Mouse (Mus musculus): ENCODE data around the gene Myo1e. TPM values are rescaled to one million over a fixed set of nuclear protein-coding genes. Genes with fewer than 3 reads are reported as not detected.

Myo1e gene
- polyA plus RNA-seq, 1 experiment from 2014 or later, result 2.2 TPM

DNA sequence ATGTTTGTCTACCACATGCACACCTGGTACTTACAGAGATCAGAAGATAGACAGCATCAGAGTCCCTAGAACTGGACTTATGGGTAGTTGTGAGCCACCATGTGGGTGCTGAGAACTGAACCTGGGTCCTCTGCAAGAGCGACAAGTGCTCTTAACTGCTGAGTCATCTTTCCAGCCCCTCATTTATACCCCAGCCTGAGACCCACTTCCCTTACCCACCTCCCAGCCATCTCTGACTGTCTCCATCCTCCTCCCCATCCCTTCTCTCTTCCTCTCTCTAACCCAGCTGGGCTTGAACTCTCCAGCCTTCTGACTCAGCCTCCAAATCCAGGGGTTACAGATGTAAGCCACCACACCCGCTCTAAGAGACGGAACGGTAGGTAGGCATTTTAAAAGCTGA lies 63.3 kb downstream of the Myo1e start:
- no peak for ATAC-seq (ENCODE audit: low read depth)
- Histone ChIP-seq H3K9ac (no peak overlapping the region), H3K9me3 (replicated peaks) (no peaks in the 10 kb centered on the region), H3K27me3 (no peaks in the 10 kb centered on the region), H3K4me1 (replicated peaks) (no peaks in the 10 kb centered on the region), H3K36me3 (no peaks in the 10 kb centered on the region), H3K27ac (no peak overlapping the region), H3K4me3 (replicated peaks) (no peak overlapping the region), H3K4me2 (no peak overlapping the region)
- no peak for DNase-seq
- 82% methylated on average over 4 of the region's 4 CpGs for WGBS (ENCODE audit: insufficient replicate concordance)

DNA sequence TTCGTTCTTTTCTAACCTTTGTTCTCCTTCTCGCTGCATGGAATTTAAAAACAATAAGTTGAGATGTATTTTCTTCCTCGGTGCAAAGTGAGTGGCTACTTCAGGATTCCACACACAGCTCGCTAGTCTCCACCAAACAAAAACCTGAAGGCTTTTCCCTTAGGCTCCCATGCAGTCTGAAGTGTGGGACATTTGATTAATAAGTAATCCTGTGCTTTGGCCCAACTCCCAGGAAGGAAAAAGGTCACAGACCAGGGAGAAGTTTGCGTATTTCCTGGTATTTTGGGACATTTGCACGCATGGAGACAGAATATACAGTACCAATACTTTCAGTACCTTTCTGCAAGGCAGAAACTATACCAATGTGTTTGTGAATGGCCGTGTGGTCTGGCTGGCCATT lies 64.0 kb downstream of the Myo1e start:
- WGBS (ENCODE audit: insufficient replicate concordance), result 58% methylated on average over 7 of the region's 7 CpGs
- H3K27ac ChIP-seq, result peak overlapping the region; percentile 53; the same call in 1 of the 2 replicates
- no peak overlapping the region for H3K4me2 ChIP-seq
- H3K9ac ChIP-seq, result no peak overlapping the region
- ATAC-seq (ENCODE audit: low read depth) (no peak), DNase-seq (no peak)
- no peaks in the 10 kb centered on the region for H3K4me1 ChIP-seq (replicated peaks)
- no peaks in the 10 kb centered on the region for H3K9me3 ChIP-seq (replicated peaks)
- H3K4me3 ChIP-seq (replicated peaks), result no peak overlapping the region
- no peaks in the 10 kb centered on the region for H3K36me3 ChIP-seq
- no peaks in the 10 kb centered on the region for H3K27me3 ChIP-seq

- no peak overlapping the region for H3K9ac ChIP-seq
- WGBS (ENCODE audit: insufficient replicate concordance), result 76% methylated on average over 9 of the region's 9 CpGs
- H3K9me3 ChIP-seq (replicated peaks), result no peaks in the 10 kb centered on the region
- H3K36me3 ChIP-seq, result no peaks in the 10 kb centered on the region
- H3K4me2 ChIP-seq, result no peak overlapping the region
- DNase-seq (no peak), ATAC-seq (ENCODE audit: low read depth) (no peak)
- H3K27me3 ChIP-seq, result no peaks in the 10 kb centered on the region
- no peak overlapping the region for H3K4me3 ChIP-seq (replicated peaks)
- peak overlapping the region; percentile 53 for H3K27ac ChIP-seq
- H3K4me1 ChIP-seq (replicated peaks), result no peaks in the 10 kb centered on the region
Observed at GRCm38 (mm10) chr9:70271631-70272030, 64.5 kb downstream of the Myo1e start.

- DNase-seq, result no peak
- H3K27ac ChIP-seq, result no peak overlapping the region
- no peaks in the 10 kb centered on the region for H3K27me3 ChIP-seq
- no peaks in the 10 kb centered on the region for H3K9me3 ChIP-seq (replicated peaks)
- no peak overlapping the region for H3K4me3 ChIP-seq (replicated peaks)
- H3K9ac ChIP-seq, result no peak overlapping the region
- ATAC-seq (ENCODE audit: low read depth), result no peak
- WGBS (ENCODE audit: insufficient replicate concordance), result 65% methylated on average over 6 of the region's 6 CpGs
- no peak overlapping the region for H3K4me2 ChIP-seq
- H3K4me1 ChIP-seq (replicated peaks), result no peaks in the 10 kb centered on the region
- no peaks in the 10 kb centered on the region for H3K36me3 ChIP-seq
Observed at GRCm38 (mm10) chr9:70274071-70274470, 66.9 kb downstream of the Myo1e start.

GRCm38 (mm10) chr9:70274476-70274875 lies 67.3 kb downstream of the Myo1e start:
- Histone ChIP-seq H3K4me3 (replicated peaks) (no peak overlapping the region), H3K9ac (no peak overlapping the region), H3K27ac (no peak overlapping the region), H3K9me3 (replicated peaks) (no peaks in the 10 kb centered on the region), H3K4me1 (replicated peaks) (no peaks in the 10 kb centered on the region), H3K27me3 (no peaks in the 10 kb centered on the region), H3K36me3 (no peaks in the 10 kb centered on the region), H3K4me2 (no peak overlapping the region)
- ATAC-seq (ENCODE audit: low read depth) (no peak), DNase-seq (no peak)
- 69% methylated on average over 6 of the region's 6 CpGs for WGBS (ENCODE audit: insufficient replicate concordance)

- Histone ChIP-seq H3K27me3 (no peaks in the 10 kb centered on the region), H3K9ac (no peak overlapping the region), H3K36me3 (no peaks in the 10 kb centered on the region), H3K27ac (no peak overlapping the region), H3K4me2 (no peak overlapping the region), H3K4me1 (replicated peaks) (no peaks in the 10 kb centered on the region), H3K9me3 (replicated peaks) (no peaks in the 10 kb centered on the region), H3K4me3 (replicated peaks) (no peak overlapping the region)
- DNase-seq, result no peak
- WGBS (ENCODE audit: insufficient replicate concordance), result 79% methylated on average over 12 of the region's 12 CpGs
- no peak for ATAC-seq (ENCODE audit: low read depth)
Observed at GRCm38 (mm10) chr9:70274887-70275555, 67.9 kb downstream of the Myo1e start.

DNA sequence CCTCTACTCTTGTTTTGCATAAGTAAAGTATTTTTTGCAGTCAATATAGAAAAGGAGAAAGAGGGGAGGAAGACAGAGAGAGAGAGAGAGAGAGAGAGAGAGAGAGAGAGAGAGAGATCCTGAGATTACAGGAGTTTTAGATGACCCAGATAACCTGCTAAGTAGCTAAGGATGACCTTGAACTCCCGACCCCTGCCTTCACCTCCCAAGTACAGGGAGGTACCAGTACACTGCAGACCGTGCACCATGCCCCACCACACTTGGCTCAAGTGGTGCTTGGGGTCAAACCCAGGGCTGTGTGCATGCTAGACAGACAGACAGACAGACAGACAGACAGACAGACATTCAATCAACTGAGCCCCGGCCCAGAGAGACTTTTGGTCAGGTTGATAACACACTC lies 69.9 kb downstream of the Myo1e start:
- 39% methylated on average over 3 of the region's 3 CpGs for WGBS (ENCODE audit: insufficient replicate concordance)
- 0 out of 2 replicates have a peak overlapping the region, but pooled peaks have one; percentile 10 for H3K4me2 ChIP-seq
- no peak overlapping the region for H3K9ac ChIP-seq
- H3K27ac ChIP-seq, result peak overlapping the region; percentile 73
- 0 out of 2 replicates have a peak, but pooled peaks have one; percentile 23 for ATAC-seq (ENCODE audit: low read depth)
- H3K4me1 ChIP-seq (replicated peaks), result no peaks in the 10 kb centered on the region
- H3K36me3 ChIP-seq, result no peaks in the 10 kb centered on the region
- no peaks in the 10 kb centered on the region for H3K27me3 ChIP-seq
- no peak overlapping the region for H3K4me3 ChIP-seq (replicated peaks)
- DNase-seq, result no peak
- no peaks in the 10 kb centered on the region for H3K9me3 ChIP-seq (replicated peaks)

DNA sequence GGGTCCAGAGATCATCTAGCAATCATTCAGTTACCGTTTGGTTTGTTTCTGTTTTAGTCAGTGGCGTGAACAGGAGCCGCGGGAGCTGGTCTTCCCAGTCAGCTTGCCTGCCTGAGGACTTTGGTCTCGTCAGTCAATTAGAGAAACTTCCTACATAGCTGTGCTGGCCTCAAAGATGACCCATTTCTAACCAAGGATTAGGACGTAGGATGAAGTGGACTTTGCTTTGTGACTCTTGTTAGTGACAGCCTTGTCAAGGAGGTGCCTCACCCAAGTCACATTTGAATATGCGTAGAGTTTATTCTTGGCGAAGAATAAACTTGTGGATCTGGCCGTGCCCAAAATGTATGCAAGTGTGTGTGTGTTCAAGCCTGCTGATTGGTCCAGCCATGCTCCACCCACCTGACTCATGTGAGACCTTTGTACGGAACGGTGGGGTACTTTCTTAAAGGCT lies 70.4 kb downstream of the Myo1e start:
- Histone ChIP-seq H3K27me3 (no peaks in the 10 kb centered on the region), H3K4me2 (no peak overlapping the region), H3K4me1 (replicated peaks) (no peaks in the 10 kb centered on the region), H3K27ac (peak overlapping the region; percentile 73; the same call in 1 of the 2 replicates), H3K36me3 (no peaks in the 10 kb centered on the region), H3K9ac (no peak overlapping the region), H3K9me3 (replicated peaks) (no peaks in the 10 kb centered on the region), H3K4me3 (replicated peaks) (no peak overlapping the region)
- ATAC-seq (ENCODE audit: low read depth) (0 out of 2 replicates have a peak, but pooled peaks have one; percentile 45), DNase-seq (no peak)
- WGBS (ENCODE audit: insufficient replicate concordance), result 56% methylated on average over 11 of the region's 11 CpGs

- Histone ChIP-seq H3K4me2 (no peak overlapping the region), H3K4me3 (replicated peaks) (no peak overlapping the region), H3K4me1 (replicated peaks) (no peaks in the 10 kb centered on the region), H3K27ac (no peak overlapping the region), H3K27me3 (no peaks in the 10 kb centered on the region), H3K9me3 (replicated peaks) (no peaks in the 10 kb centered on the region), H3K9ac (no peak overlapping the region), H3K36me3 (no peaks in the 10 kb centered on the region)
- ATAC-seq (ENCODE audit: low read depth) (no peak), DNase-seq (no peak)
- 87% methylated on average over 8 of the region's 8 CpGs for WGBS (ENCODE audit: insufficient replicate concordance)
Observed at GRCm38 (mm10) chr9:70281407-70281806, 74.3 kb downstream of the Myo1e start.

DNA sequence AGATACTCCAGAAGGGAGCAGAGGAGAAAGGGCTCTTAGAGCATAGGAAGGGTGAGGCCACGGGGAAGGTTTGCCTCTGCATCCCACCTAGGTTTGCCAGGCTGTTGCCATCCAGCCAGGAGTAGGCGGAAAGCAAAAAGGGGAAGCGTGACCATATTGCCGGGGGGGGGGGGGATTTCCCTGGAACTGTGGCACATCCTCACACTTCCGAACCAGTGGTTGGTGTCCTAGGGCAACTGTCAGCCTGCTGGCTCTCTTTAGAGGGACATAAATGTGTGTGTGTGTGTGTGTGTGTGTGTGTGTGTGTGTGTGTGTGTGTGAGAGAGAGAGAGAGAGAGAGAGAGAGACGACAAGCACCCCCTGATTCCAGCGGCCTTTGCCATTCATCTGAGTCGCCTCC lies 75.0 kb downstream of the Myo1e start:
- Histone ChIP-seq H3K4me1 (replicated peaks) (no peaks in the 10 kb centered on the region), H3K27ac (no peak overlapping the region), H3K9me3 (replicated peaks) (no peaks in the 10 kb centered on the region), H3K4me2 (no peak overlapping the region), H3K4me3 (replicated peaks) (no peak overlapping the region), H3K36me3 (no peaks in the 10 kb centered on the region), H3K9ac (no peak overlapping the region), H3K27me3 (no peaks in the 10 kb centered on the region)
- no peak for ATAC-seq (ENCODE audit: low read depth)
- WGBS (ENCODE audit: insufficient replicate concordance), result 51% methylated on average over 8 of the region's 8 CpGs
- no peak for DNase-seq

- no peaks in the 10 kb centered on the region for H3K27me3 ChIP-seq
- H3K4me1 ChIP-seq (replicated peaks), result no peaks in the 10 kb centered on the region
- no peaks in the 10 kb centered on the region for H3K9me3 ChIP-seq (replicated peaks)
- no peaks in the 10 kb centered on the region for H3K36me3 ChIP-seq
- DNase-seq, result no peak
- WGBS (ENCODE audit: insufficient replicate concordance), result 60% methylated on average over 4 of the region's 4 CpGs
- H3K4me2 ChIP-seq, result no peak overlapping the region
- H3K27ac ChIP-seq, result no peak overlapping the region
- no peak overlapping the region for H3K9ac ChIP-seq
- no peak for ATAC-seq (ENCODE audit: low read depth)
- H3K4me3 ChIP-seq (replicated peaks), result no peak overlapping the region
Observed at GRCm38 (mm10) chr9:70283151-70283550, 76.0 kb downstream of the Myo1e start.

DNA sequence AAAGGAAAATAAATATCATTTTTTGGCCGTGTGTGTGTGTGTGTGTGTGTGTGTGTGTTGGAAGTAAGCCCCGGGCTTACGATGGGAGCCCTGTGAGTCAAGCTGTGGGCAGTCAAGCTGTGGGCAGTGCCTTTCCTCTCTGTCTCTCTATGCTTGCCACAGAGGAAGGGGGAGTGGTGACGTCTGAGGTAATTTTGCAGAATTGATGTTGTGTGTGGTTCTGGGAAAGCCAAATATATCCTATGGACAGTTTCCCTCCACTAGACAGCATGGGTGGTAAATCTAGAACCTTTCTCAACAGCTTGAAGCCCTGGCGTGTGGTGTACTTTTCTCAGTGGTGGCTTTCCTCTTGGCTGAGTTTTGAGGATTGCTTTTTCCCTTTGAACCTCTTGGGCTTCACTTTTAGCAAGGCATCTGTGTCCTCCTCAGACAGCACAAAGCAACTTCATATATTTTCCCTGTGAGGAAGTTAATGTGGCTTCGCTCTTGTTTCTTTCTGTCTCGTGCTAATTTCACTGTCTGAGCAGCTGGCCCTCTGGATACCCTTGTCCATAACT lies 77.5 kb downstream of the Myo1e start:
- DNase-seq (no peak), ATAC-seq (ENCODE audit: low read depth) (no peak)
- no peak overlapping the region for H3K4me2 ChIP-seq
- H3K36me3 ChIP-seq, result no peaks in the 10 kb centered on the region
- 29% methylated on average over 7 of the region's 7 CpGs for WGBS (ENCODE audit: insufficient replicate concordance)
- H3K27me3 ChIP-seq, result no peaks in the 10 kb centered on the region
- no peak overlapping the region for H3K4me3 ChIP-seq (replicated peaks)
- no peaks in the 10 kb centered on the region for H3K4me1 ChIP-seq (replicated peaks)
- no peaks in the 10 kb centered on the region for H3K9me3 ChIP-seq (replicated peaks)
- no peak overlapping the region for H3K9ac ChIP-seq
- H3K27ac ChIP-seq, result no peak overlapping the region
